Mouse (Mus musculus): ENCODE results near the gene Zfyve16. TPM values are rescaled to one million over a fixed set of nuclear protein-coding genes. Genes with fewer than 3 reads are reported as not detected.
A peak's percentile ranks its signal among the peaks of the same experiment; 100 is the strongest.

Gene Zfyve16
- polyA plus RNA-seq, 1 experiment, result 0.55 TPM

DNA sequence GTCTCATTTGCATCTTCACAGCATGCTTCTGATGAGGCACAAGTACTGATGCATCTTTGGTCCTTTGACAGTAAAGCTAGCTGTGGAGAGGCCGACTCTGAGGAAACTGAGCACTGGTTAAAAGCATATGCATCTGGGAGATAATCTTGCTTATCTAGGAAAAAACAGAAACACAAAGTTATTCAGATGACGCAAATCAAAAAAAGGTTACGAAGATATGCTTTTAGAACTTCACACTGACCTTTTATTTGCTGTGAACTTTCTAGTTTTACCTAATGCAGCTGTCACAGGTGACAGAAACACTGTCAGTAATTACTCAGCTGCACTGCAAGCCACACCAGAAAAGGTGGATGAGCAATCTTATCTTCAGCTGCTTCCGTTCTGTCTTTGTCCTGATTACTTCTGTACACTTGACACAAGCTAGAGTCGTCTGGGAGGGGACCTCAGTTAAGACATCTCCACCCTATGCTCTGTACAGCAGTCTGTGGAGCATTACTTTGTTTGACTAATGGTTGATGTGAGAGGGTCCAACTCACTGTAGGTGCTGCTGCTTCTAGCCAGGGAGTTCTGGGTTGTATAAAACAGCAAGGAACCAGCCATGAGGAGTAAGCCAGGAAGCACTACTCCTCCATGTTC is 7.4 kb downstream of the Zfyve16 start:
- Histone ChIP-seq H3K36me3 (ENCODE audit: control insufficient read depth, insufficient read depth, low read length) (peaks cover 23% of the 10 kb centered on the region), H3K4me3 (ENCODE audit: low read depth, low read length) (no peak overlapping the region), H3K27ac (ENCODE audit: insufficient read depth, low read depth, low read length) (no peak overlapping the region), H3K4me1 (ENCODE audit: control insufficient read depth, insufficient read depth, insufficient read length, low read length) (no peaks in the 10 kb centered on the region), H3K27me3 (ENCODE audit: control insufficient read depth, insufficient read depth, low read length) (no peaks in the 10 kb centered on the region)
- no peak for TF ChIP-seq POLR2A (IDR thresholded peaks at IDR 0.05; ENCODE audit: low read depth, low read length)
- no peak for TF ChIP-seq CTCF (IDR thresholded peaks at IDR 0.05; ENCODE audit: extremely low read depth, insufficient read length, insufficient replicate concordance, low read depth, low read length)
- WGBS, result 83% methylated on average over 5 of the region's 5 CpGs

DNA sequence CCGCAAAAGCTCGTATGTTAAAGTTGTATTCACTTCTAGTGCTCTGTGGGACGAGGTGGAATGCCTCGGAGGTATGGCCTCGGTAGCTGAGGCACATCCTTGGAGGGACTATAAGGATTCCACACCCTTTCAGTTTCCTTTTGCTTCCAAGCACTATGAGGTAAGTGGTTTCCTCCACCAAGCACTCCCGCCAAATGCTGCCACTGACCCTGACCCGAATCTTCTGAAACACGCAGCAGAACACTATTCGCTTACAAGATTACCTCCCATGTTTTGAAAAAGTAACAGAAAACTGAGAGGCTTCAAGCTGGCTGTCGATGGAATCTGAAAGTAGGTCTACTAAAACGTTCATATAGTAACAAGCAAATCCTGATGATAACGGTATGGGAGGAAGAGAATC is 25.8 kb downstream of the Zfyve16 start:
- Histone ChIP-seq H3K27ac (ENCODE audit: insufficient read depth, low read depth, low read length) (no peak overlapping the region), H3K36me3 (ENCODE audit: control insufficient read depth, insufficient read depth, low read length) (peaks cover 21% of the 10 kb centered on the region), H3K4me1 (ENCODE audit: control insufficient read depth, insufficient read depth, insufficient read length, low read length) (no peaks in the 10 kb centered on the region), H3K27me3 (ENCODE audit: control insufficient read depth, insufficient read depth, low read length) (no peaks in the 10 kb centered on the region), H3K4me3 (ENCODE audit: low read depth, low read length) (no peak overlapping the region)
- TF ChIP-seq CTCF (IDR thresholded peaks at IDR 0.05; ENCODE audit: extremely low read depth, insufficient read length, insufficient replicate concordance, low read depth, low read length) (no peak), POLR2A (IDR thresholded peaks at IDR 0.05; ENCODE audit: low read depth, low read length) (no peak)
- 89% methylated on average over 12 of the region's 12 CpGs for WGBS

DNA sequence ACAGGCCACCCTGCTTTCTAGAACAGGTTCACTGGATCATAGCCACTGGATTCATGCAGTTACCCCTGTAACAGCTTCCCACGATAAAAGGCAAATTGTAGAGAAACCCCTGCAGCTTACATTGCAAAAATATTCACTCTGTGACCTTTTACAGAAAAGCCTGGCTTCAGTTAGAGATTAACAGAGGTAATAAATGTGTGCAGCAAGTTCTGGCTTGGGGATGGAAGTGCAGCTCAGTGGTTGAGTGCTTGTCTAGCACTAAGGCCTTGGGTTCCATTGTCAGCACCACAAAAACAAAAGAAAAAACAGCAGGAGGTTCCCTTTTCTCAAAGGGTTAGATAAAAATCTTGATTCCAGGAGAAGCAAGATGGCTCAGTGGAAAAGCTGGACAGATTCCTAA is 38.7 kb downstream of the Zfyve16 start:
- Histone ChIP-seq H3K36me3 (ENCODE audit: control insufficient read depth, insufficient read depth, low read length) (peaks cover 22% of the 10 kb centered on the region), H3K27ac (ENCODE audit: insufficient read depth, low read depth, low read length) (no peak overlapping the region), H3K27me3 (ENCODE audit: control insufficient read depth, insufficient read depth, low read length) (no peaks in the 10 kb centered on the region), H3K4me1 (ENCODE audit: control insufficient read depth, insufficient read depth, insufficient read length, low read length) (no peaks in the 10 kb centered on the region), H3K4me3 (ENCODE audit: low read depth, low read length) (no peak overlapping the region)
- WGBS, result 93% methylated on average over 1 of the region's 1 CpGs
- no peak for TF ChIP-seq CTCF (IDR thresholded peaks at IDR 0.05; ENCODE audit: extremely low read depth, insufficient read length, insufficient replicate concordance, low read depth, low read length)
- TF ChIP-seq POLR2A (IDR thresholded peaks at IDR 0.05; ENCODE audit: low read depth, low read length), result no peak

DNA sequence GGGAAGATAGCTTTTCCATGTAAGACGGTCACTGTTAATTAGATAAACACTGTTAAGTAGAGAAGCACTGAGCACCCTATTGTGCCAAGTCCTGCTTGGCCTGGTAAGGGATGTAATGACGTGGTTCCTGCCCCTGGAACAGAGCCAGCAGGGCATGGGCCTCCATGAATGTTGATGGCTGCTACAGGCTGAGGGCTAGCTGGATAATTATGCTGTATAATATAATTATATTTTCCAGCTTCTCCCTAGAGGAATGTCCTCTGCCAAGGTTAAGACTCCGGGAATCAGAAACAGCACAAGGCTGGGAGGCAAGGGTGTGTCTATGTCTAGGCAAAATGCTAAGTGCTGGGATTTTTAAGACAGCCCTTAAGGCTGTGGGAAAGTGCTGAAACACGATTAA is 39.9 kb downstream of the Zfyve16 start:
- Histone ChIP-seq H3K27me3 (ENCODE audit: control insufficient read depth, insufficient read depth, low read length) (no peaks in the 10 kb centered on the region), H3K36me3 (ENCODE audit: control insufficient read depth, insufficient read depth, low read length) (peaks cover 22% of the 10 kb centered on the region), H3K4me3 (ENCODE audit: low read depth, low read length) (no peak overlapping the region), H3K4me1 (ENCODE audit: control insufficient read depth, insufficient read depth, insufficient read length, low read length) (no peaks in the 10 kb centered on the region), H3K27ac (ENCODE audit: insufficient read depth, low read depth, low read length) (no peak overlapping the region)
- TF ChIP-seq POLR2A (IDR thresholded peaks at IDR 0.05; ENCODE audit: low read depth, low read length), result no peak
- TF ChIP-seq CTCF (IDR thresholded peaks at IDR 0.05; ENCODE audit: extremely low read depth, insufficient read length, insufficient replicate concordance, low read depth, low read length), result no peak
- 60% methylated on average over 4 of the region's 4 CpGs for WGBS

DNA sequence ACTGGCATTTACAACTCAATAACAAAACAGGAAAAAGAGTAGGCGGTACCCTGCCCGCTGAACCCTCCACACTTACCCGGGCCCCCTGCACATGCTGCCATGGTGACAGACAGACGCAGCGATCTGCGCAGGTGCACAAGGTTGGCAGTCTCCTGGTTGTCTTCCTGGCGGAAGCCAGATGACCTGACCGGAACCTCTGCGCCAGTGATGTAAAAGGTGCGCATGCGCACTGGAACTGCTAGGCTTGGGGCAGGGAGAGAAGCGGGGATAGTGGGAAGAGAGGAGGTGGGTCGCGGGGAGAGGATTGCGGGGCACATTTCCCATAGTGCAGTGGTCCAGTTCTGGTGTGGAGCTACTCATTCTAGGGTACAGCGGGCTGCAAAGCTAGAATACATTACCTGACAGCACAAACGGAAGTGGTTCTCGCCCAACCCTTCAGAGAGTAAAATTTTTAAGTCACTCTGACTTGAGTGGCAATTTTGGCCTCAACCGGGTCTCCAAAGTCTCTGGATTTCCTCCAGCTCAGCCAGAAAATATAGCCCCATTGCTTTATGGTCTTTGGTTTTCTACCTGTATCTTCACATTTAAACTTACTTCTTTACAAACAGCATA is 46.7 kb downstream of the Zfyve16 start, which contains the start of gene Fam151b:
TSS of gene Fam151b (minus strand) at position 164 of the 612 bp plus-strand sequence.
- peak within 1 kb of the TSS; percentile 68 for H3K4me3 ChIP-seq (ENCODE audit: low read depth, low read length)
- peak; percentile 85 for TF ChIP-seq POLR2A (IDR thresholded peaks at IDR 0.05; ENCODE audit: low read depth, low read length)
- no peak for TF ChIP-seq CTCF (IDR thresholded peaks at IDR 0.05; ENCODE audit: extremely low read depth, insufficient read length, insufficient replicate concordance, low read depth, low read length)
- H3K4me1 ChIP-seq (ENCODE audit: control insufficient read depth, insufficient read depth, insufficient read length, low read length), result no peaks in the 10 kb centered on the region
- peaks cover 3% of the 10 kb centered on the region; the same call in 1 of the 2 replicates for H3K36me3 ChIP-seq (ENCODE audit: control insufficient read depth, insufficient read depth, low read length)
- H3K27ac ChIP-seq (ENCODE audit: insufficient read depth, low read depth, low read length), result peak within 1 kb of the TSS; percentile 44; the same call in 1 of the 2 replicates
- 5% methylated on average over 19 of the region's 19 CpGs for WGBS
- H3K27me3 ChIP-seq (ENCODE audit: control insufficient read depth, insufficient read depth, low read length), result no peaks in the 10 kb centered on the region

DNA sequence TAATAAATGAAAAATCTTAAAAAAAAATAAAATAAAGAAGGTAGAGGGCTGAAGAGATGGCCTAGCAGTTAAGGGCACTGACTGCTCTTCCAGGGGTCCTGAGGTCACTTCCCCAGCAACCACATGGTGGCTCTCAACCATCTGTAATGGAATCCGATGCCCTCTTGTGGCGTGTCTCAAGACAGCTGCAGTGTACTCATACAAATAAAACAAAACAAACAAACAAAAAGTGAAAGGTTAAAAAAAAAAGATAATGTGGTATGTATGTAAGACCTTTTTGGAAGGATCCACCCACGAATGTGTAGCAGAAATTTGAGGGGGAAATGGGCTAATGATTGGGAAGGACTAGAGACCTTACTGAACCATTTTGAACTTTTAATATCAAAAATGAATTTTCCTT is 47.3 kb downstream of the Zfyve16 start:
- no peaks in the 10 kb centered on the region for H3K27me3 ChIP-seq (ENCODE audit: control insufficient read depth, insufficient read depth, low read length)
- WGBS, result 6% methylated on average over 3 of the region's 3 CpGs
- H3K36me3 ChIP-seq (ENCODE audit: control insufficient read depth, insufficient read depth, low read length), result peaks cover 2% of the 10 kb centered on the region; the same call in 1 of the 2 replicates
- peak overlapping the region; percentile 27; the same call in 1 of the 2 replicates for H3K27ac ChIP-seq (ENCODE audit: insufficient read depth, low read depth, low read length)
- peak; percentile 61; the same call in 1 of the 2 replicates for TF ChIP-seq CTCF (IDR thresholded peaks at IDR 0.05; ENCODE audit: extremely low read depth, insufficient read length, insufficient replicate concordance, low read depth, low read length)
- no peak for TF ChIP-seq POLR2A (IDR thresholded peaks at IDR 0.05; ENCODE audit: low read depth, low read length)
- H3K4me1 ChIP-seq (ENCODE audit: control insufficient read depth, insufficient read depth, insufficient read length, low read length), result no peaks in the 10 kb centered on the region
- peak overlapping the region; percentile 68 for H3K4me3 ChIP-seq (ENCODE audit: low read depth, low read length)

DNA sequence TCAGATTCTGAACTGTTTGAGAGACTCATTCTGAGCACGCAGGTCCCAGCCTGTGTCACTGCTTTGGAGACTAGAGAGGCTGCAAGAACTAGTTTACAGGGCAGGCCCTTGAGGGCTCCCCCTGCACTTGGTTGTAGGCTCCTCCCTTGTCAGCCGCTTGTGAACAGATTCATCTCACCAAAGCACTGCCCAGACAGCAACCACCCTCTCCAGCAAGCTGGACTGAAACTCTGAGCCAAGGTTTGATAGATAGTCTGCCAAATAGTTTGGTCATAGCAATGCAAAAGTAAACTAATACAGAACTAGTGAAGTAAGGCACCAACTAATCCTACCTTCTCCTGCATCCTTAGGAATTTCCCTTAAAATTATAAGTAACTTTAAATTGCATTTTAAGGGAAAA is 60.5 kb downstream of the Zfyve16 start:
- Histone ChIP-seq H3K36me3 (ENCODE audit: control insufficient read depth, insufficient read depth, low read length) (peaks cover 6% of the 10 kb centered on the region; the same call in 1 of the 2 replicates), H3K27me3 (ENCODE audit: control insufficient read depth, insufficient read depth, low read length) (no peaks in the 10 kb centered on the region), H3K4me1 (ENCODE audit: control insufficient read depth, insufficient read depth, insufficient read length, low read length) (no peaks in the 10 kb centered on the region), H3K4me3 (ENCODE audit: low read depth, low read length) (no peak overlapping the region), H3K27ac (ENCODE audit: insufficient read depth, low read depth, low read length) (no peak overlapping the region)
- TF ChIP-seq POLR2A (IDR thresholded peaks at IDR 0.05; ENCODE audit: low read depth, low read length), result no peak
- TF ChIP-seq CTCF (IDR thresholded peaks at IDR 0.05; ENCODE audit: extremely low read depth, insufficient read length, insufficient replicate concordance, low read depth, low read length), result no peak
- 76% methylated on average over 2 of the region's 2 CpGs for WGBS

Data from small intestine, adult 2 months (tissue).